Mouse (Mus musculus) left cerebral cortex, postnatal 36 days (tissue): ENCODE measurements around the gene Nkx3-2. TPM values are rescaled to one million over a fixed set of nuclear protein-coding genes. Genes with fewer than 3 reads are reported as not detected.
A peak's percentile ranks its signal among the peaks of the same experiment; 100 is the strongest.

Experiments used
- DNase-seq, 2 experiments: peaks; one replicate each; pipeline ENCODE4 v3.0.0; 2021 to 2022; ENCODE audit warnings: low spot score in 2 of 2, mixed read lengths in 1 of 2
- intact Hi-C: fragments of 180-260 bp; cut with DNase I; formaldehyde crosslinking; loops from one replicate; pipeline ENCODE4 v1.15.1; 2025
- total RNA-seq, 2 experiments: library from RNA; stranded (reverse); gene quantifications; 2 replicates each; pipeline ENCODE4 v1.2.3; 2021

The Nkx3-2 gene
- not detected for total RNA-seq

DNA sequence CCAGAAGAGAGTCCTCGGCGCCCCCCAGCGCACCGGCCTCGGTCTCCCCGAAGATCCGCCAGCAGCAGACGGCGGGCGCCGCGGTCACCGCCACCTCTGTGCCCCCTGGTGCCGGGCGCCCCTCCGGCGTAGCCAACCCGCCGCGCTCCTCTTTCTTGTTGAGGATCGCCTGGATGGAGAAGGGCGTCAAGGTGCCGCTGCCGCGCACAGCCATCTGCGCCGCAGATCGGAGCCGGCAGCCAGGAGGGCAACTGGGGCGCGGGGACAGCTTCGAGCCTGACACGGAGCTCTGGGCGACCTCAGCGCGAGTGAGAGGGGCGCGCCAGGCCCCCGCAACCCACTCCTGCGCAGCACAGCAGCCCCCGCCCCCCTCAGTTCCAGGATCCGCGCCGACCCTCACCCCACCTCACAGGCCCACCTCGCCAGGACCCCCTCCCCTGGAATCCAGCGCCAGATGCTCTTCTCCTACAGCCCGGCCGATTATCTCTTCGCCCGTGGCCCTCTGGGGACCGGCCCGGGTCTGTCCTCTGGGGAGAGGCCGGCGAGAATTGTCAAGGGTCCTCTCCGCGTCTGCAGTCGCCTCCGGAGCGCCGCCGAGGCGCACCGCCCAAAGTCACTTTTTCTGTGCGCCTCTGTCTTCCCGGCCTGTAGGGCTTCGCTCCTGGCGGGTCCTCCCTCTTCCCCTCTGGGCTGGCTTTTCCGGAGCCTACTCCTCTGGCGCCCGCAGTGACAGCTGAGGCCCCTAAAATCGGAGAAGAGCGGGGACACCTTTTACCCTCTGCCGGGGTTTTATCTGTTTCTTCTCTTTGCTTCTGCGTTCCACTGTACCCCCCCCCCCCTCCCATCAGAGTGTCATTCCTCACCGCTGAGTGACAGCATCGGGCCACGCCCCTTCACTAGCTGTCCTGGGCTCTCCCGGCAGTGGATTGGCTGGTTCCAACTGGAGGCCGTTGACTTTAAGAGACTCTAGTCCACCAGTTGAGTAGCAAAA lies at the start of gene Nkx3-2:
Gene Nkx3-2, minus strand, starts transcription at position 771 of the 991 bp plus-strand sequence.
- no peak for DNase-seq
- intact Hi-C loops = no loop called here

- intact Hi-C loops = no loop called here
- no peak for DNase-seq
Observed at GRCm38 (mm10) chr5:41812516-41812915, 48.2 kb upstream of the Nkx3-2 start.

DNA sequence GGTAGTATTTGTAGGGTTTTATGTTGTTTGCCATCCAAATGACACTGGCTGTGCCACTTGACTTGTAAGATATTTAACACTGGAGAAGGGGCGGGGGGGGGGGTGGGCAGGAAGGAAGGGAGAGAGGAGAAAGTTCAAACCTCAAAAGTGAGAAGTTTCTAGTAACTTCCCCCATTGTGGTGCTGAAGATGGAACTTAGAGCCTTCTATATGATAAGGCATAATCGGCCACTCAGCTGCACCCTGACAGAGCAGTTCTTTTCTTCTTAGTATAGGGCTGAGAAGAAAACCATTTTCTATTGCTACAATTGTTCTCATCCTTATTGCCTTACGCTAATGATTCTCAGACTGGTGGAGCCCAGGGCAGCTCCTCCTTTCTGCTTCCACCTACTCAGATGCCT lies 47.0 kb upstream of the Nkx3-2 start:
- no peak for DNase-seq

DNA sequence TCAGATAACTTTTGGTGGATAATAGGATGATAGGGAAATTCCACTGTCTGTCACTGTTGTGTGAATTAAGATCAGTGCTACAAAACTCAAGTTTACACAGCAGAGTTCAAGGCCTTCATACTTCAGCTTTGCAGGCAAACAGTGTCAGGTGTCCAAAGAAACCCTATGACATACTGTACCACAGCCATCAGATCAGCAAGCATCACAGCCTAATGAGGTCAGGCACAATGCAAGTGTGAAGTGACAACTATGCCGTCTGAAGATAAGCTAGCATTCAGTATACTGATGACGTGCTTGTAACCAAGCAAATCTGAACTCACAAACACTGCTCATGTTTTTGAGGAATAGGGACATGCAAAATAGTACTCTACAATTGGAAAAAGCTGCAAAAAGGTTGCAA lies 43.1 kb upstream of the Nkx3-2 start:
- DNase-seq = no peak
- intact Hi-C loops = no loop called here

More for the DNA sequence above, 47.0 kb upstream of the Nkx3-2 start:
- intact Hi-C loops = no loop called here

DNA sequence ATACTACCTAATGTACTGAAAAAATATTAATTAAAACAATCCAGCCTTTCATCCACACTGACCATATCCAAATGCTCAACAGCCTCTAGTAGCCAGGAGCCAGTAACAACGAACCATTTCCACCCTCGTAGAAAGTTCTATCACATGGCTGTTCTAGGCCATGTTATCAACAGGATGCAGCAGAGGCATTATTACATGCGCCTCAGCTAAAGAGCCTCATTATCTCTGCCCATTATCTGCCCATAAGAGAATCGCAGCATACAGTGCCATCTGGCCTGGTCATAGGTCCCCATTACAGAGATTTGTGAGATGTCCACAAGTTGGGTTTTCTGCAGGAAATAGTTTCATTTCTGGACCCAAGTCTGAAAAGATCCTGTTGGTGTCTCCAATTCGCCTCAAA lies 41.9 kb upstream of the Nkx3-2 start:
- intact Hi-C loops = no loop called here
- DNase-seq = no peak

DNA sequence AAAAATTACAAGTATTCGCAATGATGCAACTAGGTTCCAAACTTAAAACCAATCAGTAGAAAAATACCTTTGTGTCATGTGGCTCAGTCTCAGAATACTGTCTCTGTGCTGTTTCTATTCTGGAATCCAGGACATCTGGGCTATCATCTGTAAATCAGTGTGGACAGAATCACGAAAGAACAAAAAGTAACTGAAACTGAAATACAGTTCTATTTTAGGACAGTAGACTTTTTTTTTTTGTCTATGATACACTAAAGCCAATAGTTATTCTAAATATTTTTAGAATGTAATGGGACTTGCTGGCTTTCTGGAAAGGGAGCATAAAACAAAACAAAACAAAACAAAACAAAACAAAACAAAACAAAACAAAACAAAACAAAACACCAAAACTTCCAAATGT lies 40.8 kb upstream of the Nkx3-2 start:
- no peak for DNase-seq
- intact Hi-C loops = no loop called here

GRCm38 (mm10) chr5:41804643-41805042 lies 40.3 kb upstream of the Nkx3-2 start:
- intact Hi-C loops = no loop called here
- no peak for DNase-seq

DNA sequence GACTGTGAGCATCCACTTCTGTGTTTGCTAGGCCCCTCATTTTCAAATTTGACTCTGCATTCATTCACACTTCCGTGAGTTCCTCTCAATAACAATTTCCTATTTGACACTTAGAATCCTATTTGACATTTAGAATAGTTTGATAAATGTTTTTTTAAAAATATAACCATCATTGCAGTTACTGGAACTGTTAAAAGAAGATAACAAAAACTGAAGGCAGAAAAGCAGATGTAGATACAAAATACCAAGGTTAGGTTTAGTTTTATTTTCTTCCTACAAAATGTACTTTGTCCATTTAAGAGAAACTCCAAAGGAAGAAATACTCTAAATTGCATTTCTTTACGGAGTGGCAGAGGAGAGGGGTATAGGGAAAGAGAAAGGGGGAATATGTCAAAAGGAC lies 37.3 kb upstream of the Nkx3-2 start:
- intact Hi-C loops = no loop called here
- no peak for DNase-seq

GRCm38 (mm10) chr5:41794434-41794833 lies 30.1 kb upstream of the Nkx3-2 start:
- DNase-seq = no peak
- intact Hi-C loops = no loop called here

DNA sequence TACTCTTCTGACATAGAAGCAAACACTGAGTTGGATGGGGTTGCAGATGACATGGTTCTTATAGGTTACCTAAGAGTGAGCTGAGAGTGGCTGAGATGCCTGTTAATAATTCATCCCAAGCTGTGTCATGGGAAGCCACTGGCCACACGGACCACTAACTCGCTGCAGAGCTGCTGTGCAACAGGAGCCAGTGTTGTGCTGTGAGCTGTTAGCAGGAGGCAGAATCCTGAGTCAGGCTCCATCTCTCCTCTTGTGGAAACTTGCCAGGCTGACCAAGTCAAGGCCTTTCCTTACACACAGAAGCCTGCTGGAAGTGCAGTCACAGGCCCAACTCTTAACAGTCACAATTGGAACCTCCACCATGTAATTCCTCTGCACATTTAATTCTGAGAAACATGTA lies 26.2 kb upstream of the Nkx3-2 start:
- DNase-seq = no peak
- intact Hi-C loops = no loop called here

GRCm38 (mm10) chr5:41788877-41789276 lies 24.6 kb upstream of the Nkx3-2 start:
- intact Hi-C loops = no loop called here
- no peak for DNase-seq

DNA sequence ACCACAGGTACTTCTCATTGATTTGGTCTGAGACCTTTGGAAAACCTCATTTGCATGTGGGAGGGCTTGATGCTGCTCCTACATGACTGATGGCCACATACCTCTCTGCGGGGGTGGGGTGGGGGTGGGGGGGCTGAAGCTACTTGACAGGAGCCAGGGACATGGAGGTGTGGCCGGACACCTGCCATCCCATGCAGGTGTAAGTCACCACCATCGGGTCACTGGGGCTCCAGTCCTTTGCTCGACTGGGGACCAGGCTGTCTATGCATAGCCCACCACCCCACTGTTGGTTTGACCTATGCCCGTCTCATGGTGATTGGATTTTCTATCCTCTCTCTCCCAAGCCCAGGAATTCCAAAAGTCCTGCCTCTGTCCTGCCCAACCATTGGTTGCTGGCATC lies 17.6 kb upstream of the Nkx3-2 start:
- intact Hi-C loops = no loop called here
- no peak for DNase-seq

GRCm38 (mm10) chr5:41780026-41780425 lies 15.7 kb upstream of the Nkx3-2 start:
- intact Hi-C loops = no loop called here
- no peak for DNase-seq

- no peak for DNase-seq
- intact Hi-C loops = no loop called here
Observed at GRCm38 (mm10) chr5:41775728-41776127, 11.4 kb upstream of the Nkx3-2 start.

- intact Hi-C loops = no loop called here
- DNase-seq = no peak
Observed at GRCm38 (mm10) chr5:41775273-41775672, 11.0 kb upstream of the Nkx3-2 start.

GRCm38 (mm10) chr5:41768382-41769040 lies 4.2 kb upstream of the Nkx3-2 start:
- peak; percentile 67 to 81 for DNase-seq
- intact Hi-C loops = loop anchor here (2.0 to 5.0 kb wide), 3 partner anchors 61 to 716 kb away; partner anchors contain the start of gene Rab28

GRCm38 (mm10) chr5:41767296-41768200 lies 3.2 kb upstream of the Nkx3-2 start:
- intact Hi-C loops = loop anchor here (2.0 to 5.0 kb wide), 3 partner anchors 60 to 715 kb away; partner anchors contain the start of gene Rab28

GRCm38 (mm10) chr5:41766406-41767010 lies 2.2 kb upstream of the Nkx3-2 start:
- DNase-seq = no peak
- intact Hi-C loops = loop anchor here (5.0 kb wide), 1 partner anchor 59 kb away; the partner anchor contains the start of gene Rab28

More at GRCm38 (mm10) chr5:41767296-41768200, 3.2 kb upstream of the Nkx3-2 start:
- DNase-seq = no peak
